Mouse (Mus musculus) B cell, adult 67 days (primary cell): ENCODE measurements around the gene Olfr1104. TPM values are rescaled to one million over a fixed set of nuclear protein-coding genes. Genes with fewer than 3 reads are reported as not detected.

ENCODE experiments used
- total RNA-seq, 2 experiments: library from RNA; stranded (reverse); gene quantifications; 4 replicates each; pipeline ENCODE4 v1.2.4; 2023

Olfr1104 gene
- not detected for total RNA-seq

DNA sequence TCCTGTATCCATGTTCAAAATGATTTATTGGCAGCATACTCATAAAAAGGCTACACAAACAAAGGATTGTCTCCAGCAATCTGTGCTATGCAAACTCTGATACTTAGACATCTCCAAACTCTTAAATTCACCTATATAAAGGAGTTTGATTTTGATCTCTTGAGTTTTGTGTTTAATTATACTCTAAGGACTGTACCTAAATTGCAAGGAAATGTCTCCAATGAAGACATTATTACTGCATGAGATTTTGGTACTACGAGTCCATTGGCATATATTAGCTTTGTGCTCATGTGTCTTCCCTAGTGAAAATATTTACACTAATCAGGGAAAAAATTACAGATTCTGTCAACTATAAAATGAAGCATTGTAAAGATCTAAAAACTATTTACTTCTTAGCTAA, at the start of gene Olfr1104:
Gene Olfr1104, minus strand, starts transcription at position 101 of the 400 bp plus-strand sequence.

DNA sequence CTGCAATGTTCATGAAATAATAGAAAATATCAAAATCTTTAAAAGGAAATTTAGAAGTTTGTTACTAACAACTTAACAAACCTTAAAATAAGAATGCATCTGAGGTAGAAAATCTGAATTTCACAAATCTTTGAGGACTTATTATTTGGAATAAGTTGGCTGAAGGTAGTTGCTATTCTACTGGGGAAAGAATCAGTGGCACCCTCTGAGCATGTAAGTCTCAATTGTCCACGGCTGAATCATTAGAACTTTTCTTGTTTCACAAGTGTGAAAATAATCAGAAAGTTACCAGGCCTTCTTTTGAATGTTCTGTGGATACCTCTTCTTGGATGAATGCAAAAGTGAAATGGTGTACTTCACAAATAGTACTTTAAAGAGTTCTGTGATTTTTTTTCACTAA, 48.8 kb upstream of the Olfr1104 start, which contains the start of gene Olfr1107:
Gene Olfr1107, minus strand, starts transcription at position 101 of the 400 bp plus-strand sequence.

DNA sequence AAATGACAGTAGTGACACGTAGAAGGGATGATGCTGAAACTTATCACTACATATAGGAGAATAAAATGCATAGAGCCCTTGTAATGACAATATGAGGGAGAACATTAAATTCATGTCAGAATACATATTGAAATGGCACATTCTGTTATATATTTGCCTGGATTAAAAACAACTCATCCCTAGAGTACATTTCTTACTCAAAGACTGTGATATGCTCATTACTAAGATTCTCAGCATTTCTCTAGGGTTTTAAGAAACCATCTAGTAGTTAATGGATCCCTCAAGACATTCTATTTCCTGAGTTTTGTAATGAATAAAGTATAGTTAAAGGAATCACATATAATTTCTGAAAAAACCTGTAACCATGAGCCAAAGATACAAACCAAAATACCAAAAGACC, 25.3 kb upstream of the Olfr1104 start, which contains the start of gene Olfr1106:
Gene Olfr1106, minus strand, starts transcription at position 101 of the 400 bp plus-strand sequence.

DNA sequence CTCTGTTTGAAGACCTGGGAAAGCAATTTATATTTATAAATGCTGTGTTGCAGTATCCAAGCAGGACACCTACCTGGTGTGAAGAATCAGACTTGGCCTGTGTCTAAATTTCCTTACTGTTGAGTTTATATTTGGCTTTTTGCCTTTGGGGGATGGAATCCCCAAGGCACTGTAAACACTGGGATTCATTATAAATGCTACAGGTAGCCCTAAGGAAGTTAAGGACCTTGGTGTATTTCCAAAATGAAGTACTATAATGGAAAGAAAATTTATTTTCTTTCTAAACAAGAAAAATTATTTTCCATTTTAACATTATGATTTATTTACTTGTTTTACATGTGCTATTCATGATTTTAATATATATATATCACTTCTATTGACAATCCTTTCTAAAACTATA, 9.6 kb upstream of the Olfr1104 start, which contains the start of gene Olfr1105:
Gene Olfr1105, minus strand, starts transcription at position 101 of the 400 bp plus-strand sequence.

DNA sequence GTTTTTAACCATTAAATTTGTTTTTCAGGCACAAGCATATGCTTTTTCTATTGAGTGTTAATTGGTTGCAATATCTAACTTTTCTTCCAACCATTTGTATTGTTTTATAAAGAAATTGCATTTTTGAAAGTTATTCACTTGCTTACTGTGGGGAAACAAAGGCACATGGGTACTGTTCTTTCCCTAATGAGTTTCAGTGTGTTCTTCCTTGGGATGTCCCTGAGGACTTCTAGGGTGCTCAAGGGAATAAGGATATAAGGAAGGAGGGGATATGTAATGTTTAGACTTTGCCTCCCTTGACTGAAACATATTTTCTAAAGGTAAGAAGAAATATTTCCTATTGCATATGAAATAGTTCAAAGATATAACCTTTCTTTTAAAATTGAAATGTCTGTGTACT, 28.8 kb downstream of the Olfr1104 start, which contains the start of gene Olfr1102:
Gene Olfr1102, plus strand, starts transcription at position 301 of the 400 bp plus-strand sequence.

DNA sequence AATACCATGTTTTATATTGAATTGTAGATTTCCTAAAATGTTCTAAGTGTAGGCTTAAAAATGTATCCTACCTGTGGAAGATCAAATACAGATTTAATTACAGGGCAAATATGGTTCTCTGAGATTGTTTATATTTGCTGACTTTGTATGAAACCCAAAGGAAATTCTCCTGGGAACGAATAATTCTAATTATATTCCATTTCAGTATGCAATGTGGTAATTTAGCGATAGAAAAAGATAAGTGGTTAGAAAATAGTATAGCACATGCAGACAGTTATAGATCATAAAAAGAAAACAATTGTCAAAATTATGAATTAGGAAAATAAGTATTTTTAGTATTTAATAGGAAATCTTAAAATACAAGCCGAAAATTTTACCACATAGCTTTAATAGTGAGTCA, 35.8 kb downstream of the Olfr1104 start, which contains the start of gene Olfr1101:
Gene Olfr1101, minus strand, starts transcription at position 101 of the 400 bp plus-strand sequence.

DNA sequence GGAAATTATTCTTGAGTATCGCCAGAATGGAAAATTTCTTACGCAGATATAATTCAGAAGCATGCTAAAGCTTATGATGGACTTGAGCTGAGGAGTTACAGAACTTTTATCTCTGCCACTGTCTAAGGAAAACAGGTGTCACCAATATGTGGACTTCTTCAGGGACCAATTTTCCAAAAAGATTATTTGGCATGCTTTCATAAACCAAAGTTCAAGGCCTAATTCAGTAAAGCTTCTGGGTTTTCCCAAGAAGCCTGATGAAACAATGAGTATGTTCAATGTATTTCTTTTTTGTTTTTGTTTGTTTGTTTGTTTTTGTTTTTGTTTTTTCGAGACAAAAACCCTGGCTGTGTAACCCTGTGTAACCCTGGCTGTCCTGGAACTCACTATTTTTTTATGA, 47.0 kb downstream of the Olfr1104 start, which contains the start of gene Olfr1100:
Gene Olfr1100, minus strand, starts transcription at position 101 of the 400 bp plus-strand sequence.

Other genes with a start within 250 kb of the Olfr1104 start
- not detected for gene Olfr1093, start 244.6 kb downstream of the Olfr1104 start, total RNA-seq
- gene Olfr141, start 217.1 kb downstream of the Olfr1104 start, total RNA-seq: not detected
- not detected for gene Olfr1094, start 202.4 kb downstream of the Olfr1104 start, total RNA-seq
- gene Olfr1095, start 175.4 kb downstream of the Olfr1104 start, total RNA-seq: not detected
- not detected for gene Gm13723, start 152.3 kb downstream of the Olfr1104 start, total RNA-seq
- not detected for gene Olfr1097, start 134.9 kb downstream of the Olfr1104 start, total RNA-seq
- not detected for gene Olfr1098, start 102.5 kb downstream of the Olfr1104 start, total RNA-seq
- gene Olfr1099, start 66.4 kb downstream of the Olfr1104 start, total RNA-seq: not detected
- gene Olfr1100, start 47.1 kb downstream of the Olfr1104 start, total RNA-seq: not detected
- gene Olfr1101, start 35.9 kb downstream of the Olfr1104 start, total RNA-seq: not detected
- gene Olfr1102, start 28.7 kb downstream of the Olfr1104 start, total RNA-seq: not detected
- gene Olfr1105, start 9.5 kb upstream of the Olfr1104 start, total RNA-seq: not detected
- gene Olfr1106, start 25.2 kb upstream of the Olfr1104 start, total RNA-seq: not detected
- not detected for gene Olfr1107, start 48.7 kb upstream of the Olfr1104 start, total RNA-seq
- gene Olfr1109, start 68.9 kb upstream of the Olfr1104 start, total RNA-seq: not detected
- gene Olfr259, start 87.5 kb upstream of the Olfr1104 start, total RNA-seq: not detected
- gene Olfr1110, start 113.2 kb upstream of the Olfr1104 start, total RNA-seq: not detected
- not detected for gene Olfr1111, start 125.5 kb upstream of the Olfr1104 start, total RNA-seq
- not detected for gene Olfr1112, start 160.7 kb upstream of the Olfr1104 start, total RNA-seq
- not detected for gene Olfr1113, start 181.9 kb upstream of the Olfr1104 start, total RNA-seq
- gene Olfr1115, start 220.9 kb upstream of the Olfr1104 start, total RNA-seq: not detected
- not detected for gene Olfr1116, start 240.5 kb upstream of the Olfr1104 start, total RNA-seq